Mouse (Mus musculus) liver, embryonic 12.5 days (tissue): ENCODE results near the gene Spen. TPM values are rescaled to one million over a fixed set of nuclear protein-coding genes. Genes with fewer than 3 reads are reported as not detected.
A peak's percentile ranks its signal among the peaks of the same experiment; 100 is the strongest.
"Not testable (repeated sequence)": the region's sequence is repeated elsewhere in the genome, so short reads cannot be mapped to it uniquely, and the experiment has no call there.

Source experiments
- ATAC-seq: fragments of 200-750 bp; cut with Nextera tagmentation; 2 replicates; pipeline ENCODE4 v1.8.0; 2017; ENCODE audit warnings: moderate number of reproducible peaks, mild to moderate bottlenecking, moderate library complexity
- H3K27ac ChIP-seq: fragments of 300-500 bp; sonication (generic); 2 replicates; pipeline ENCODE4 v1.5.1; 2016; ENCODE audit warnings: mild to moderate bottlenecking
- H3K27me3 ChIP-seq: fragments of 300-500 bp; sonication (generic); replicated peaks from 2 replicates; pipeline ENCODE4 v1.6.1; 2016; ENCODE audit warnings: mild to moderate bottlenecking, moderate library complexity
- H3K36me3 ChIP-seq: fragments of 300-500 bp; sonication (generic); 2 replicates; pipeline ENCODE4 v1.6.1; 2016; ENCODE audit warnings: mild to moderate bottlenecking, moderate library complexity
- H3K4me1 ChIP-seq: fragments of 300-500 bp; sonication (generic); 2 replicates; pipeline ENCODE4 v1.6.1; 2016
- H3K4me2 ChIP-seq: fragments of 300-500 bp; sonication (generic); 2 replicates; pipeline ENCODE4 v1.6.1; 2016; ENCODE audit warnings: mild to moderate bottlenecking, moderate library complexity
- H3K4me3 ChIP-seq: fragments of 300-500 bp; sonication (generic); 2 replicates; pipeline ENCODE4 v1.5.1; 2016; ENCODE audit warnings: mild to moderate bottlenecking, moderate library complexity
- H3K9ac ChIP-seq: fragments of 300-500 bp; sonication (generic); 2 replicates; pipeline ENCODE4 v1.6.1; 2016; ENCODE audit warnings: mild to moderate bottlenecking, moderate library complexity
- H3K9me3 ChIP-seq: fragments of 300-500 bp; sonication (generic); replicated peaks from 2 replicates; pipeline ENCODE4 v1.6.1; 2016; ENCODE audit warnings: mild to moderate bottlenecking, moderate library complexity
- WGBS: fragments of 180-500 bp; shearing (Covaris S2); methylation state at CpG from one replicate; pipeline ENCODE4 v1.1.7; 2016; ENCODE audit not compliant: insufficient replicate concordance; 5-methylcytosine and 5-hydroxymethylcytosine counted together
- polyA plus RNA-seq: library from polyadenylated mRNA; unstranded; fragments of >200 nt; fragmentation: Nextera tagmentation; extraction: Ambion mirVana; gene quantifications from 2 replicates; pipeline ENCODE4 v1.2.1, GENCODE M21; 2016

Gene Spen
- polyA plus RNA-seq, 1 experiment from 2014 or later = 9.1 TPM

DNA sequence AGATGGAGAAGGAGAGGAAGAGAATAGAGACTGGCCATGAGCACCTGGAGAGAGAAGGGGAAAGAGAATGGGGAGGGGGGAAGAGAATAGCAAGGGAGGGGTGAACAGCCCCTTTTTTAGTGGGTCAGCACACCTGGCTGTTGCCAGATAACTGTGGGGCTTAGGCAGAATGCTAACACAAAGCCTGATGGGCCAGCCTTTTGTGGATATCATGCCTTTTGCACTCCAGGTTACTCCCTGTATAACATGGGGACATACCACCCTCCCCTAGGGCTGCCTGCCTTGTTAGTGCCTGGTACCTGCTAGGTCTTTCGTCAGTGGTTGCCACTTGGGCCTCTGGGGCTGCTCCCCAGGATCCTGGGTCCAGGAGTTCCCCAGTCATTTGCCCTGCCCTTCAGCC is 32.4 kb upstream of the Spen start:
- 52% methylated on average over 1 of the region's 1 CpGs for WGBS
- Histone ChIP-seq H3K9me3 (no peaks in the 10 kb centered on the region), H3K4me3 (no peak overlapping the region), H3K9ac (no peak overlapping the region), H3K4me1 (peaks cover 21% of the 10 kb centered on the region; the same call in 1 of the 2 replicates), H3K27me3 (peaks cover 35% of the 10 kb centered on the region; the same call in 1 of the 2 replicates), H3K4me2 (no peak overlapping the region), H3K27ac (no peak overlapping the region), H3K36me3 (no peaks in the 10 kb centered on the region)
- no peak for ATAC-seq

DNA sequence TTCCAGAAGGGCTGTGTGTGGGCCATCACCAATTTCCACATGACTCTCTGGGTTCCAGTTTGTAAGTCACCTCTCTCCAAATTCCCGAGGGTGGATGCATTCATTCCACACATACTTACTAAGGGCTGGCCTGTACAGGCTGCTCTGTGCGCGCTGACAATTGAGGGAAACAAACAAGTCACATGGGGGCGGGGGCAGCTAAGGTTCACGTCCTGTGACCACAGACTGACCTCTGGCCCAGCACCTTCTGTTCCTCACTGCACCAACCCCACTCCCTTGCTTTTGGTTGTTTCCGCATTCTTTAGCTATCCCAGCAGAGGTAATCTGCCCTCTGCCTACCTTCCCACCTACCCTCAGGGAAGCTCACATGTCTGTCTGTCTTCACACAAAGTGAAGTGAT is 31.6 kb upstream of the Spen start:
- no peak overlapping the region for H3K4me2 ChIP-seq
- WGBS = 42% methylated on average over 6 of the region's 6 CpGs
- no peak for ATAC-seq

DNA sequence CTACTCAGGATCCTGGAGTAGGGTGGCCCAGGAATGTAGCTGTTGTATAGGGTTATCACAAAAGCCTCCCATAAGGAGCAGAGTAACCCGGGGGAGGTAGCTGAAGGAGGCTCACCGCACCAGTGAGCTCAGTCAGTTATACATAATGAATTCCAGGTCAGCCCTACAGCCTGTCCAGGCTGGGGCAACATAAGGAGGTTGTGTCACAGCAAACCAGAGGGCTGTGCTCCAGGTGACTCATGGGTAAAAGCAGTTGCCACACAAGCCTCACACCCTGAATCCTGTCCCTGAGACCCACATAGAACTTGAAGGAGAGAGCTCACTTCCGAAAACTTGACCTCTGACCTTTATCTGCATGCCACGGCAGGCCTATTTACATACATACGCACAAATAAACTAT is 30.6 kb upstream of the Spen start:
- no peaks in the 10 kb centered on the region for H3K9me3 ChIP-seq
- no peaks in the 10 kb centered on the region for H3K36me3 ChIP-seq
- H3K9ac ChIP-seq = no peak overlapping the region
- H3K4me1 ChIP-seq = peaks cover 21% of the 10 kb centered on the region; the same call in 1 of the 2 replicates
- WGBS = 74% methylated on average over 5 of the region's 5 CpGs
- no peak overlapping the region for H3K4me2 ChIP-seq
- H3K27ac ChIP-seq = no peak overlapping the region
- ATAC-seq = no peak
- H3K27me3 ChIP-seq = peaks cover 32% of the 10 kb centered on the region; the same call in 1 of the 2 replicates
- H3K4me3 ChIP-seq = no peak overlapping the region

More for the DNA sequence above, 31.6 kb upstream of the Spen start:
- H3K27me3 ChIP-seq = peaks cover 35% of the 10 kb centered on the region; the same call in 1 of the 2 replicates
- H3K9me3 ChIP-seq = no peaks in the 10 kb centered on the region
- H3K27ac ChIP-seq = no peak overlapping the region
- no peaks in the 10 kb centered on the region for H3K36me3 ChIP-seq
- H3K4me1 ChIP-seq = peaks cover 21% of the 10 kb centered on the region; the same call in 1 of the 2 replicates
- H3K4me3 ChIP-seq = no peak overlapping the region
- H3K9ac ChIP-seq = no peak overlapping the region

DNA sequence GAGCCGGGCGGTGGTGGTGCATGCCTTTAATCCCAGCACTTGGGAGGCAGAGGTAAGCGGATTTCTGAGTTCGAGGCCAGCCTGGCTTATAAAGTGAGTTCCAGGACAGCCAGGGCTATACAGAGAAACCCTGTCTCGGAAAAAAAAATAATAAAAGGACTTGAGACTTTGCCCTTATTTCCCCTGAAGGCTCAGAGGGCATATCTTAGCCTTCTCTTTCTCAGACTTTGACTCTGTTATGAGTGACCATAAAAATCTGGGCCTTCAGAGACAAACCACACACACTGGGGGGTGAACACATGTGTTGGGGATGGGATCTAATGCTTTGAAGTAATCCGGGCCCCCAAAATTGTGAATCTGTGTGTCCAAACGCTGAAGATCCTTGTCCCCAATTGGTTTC is 28.8 kb upstream of the Spen start:
- 66% methylated on average over 7 of the region's 7 CpGs for WGBS

DNA sequence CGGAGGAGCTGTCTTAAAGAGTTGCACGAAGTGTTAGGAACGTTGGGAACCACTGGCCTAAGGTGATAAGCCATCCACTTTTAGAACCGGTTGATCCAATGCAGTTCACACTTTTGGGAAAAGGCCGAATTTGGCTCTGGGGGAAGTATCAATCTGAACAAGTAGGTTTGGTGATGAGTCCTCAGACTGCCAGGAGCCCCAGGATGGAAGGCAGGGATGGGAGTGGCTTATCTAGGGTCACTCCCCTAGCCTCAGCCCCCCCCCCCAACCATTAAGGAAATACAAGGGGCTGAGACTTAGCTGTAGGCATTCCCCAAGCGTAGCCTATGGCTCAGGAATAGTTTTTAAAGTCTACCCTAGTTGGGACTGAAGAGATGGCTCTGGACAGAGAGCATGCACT is 27.8 kb upstream of the Spen start:
- H3K9me3 ChIP-seq = no peaks in the 10 kb centered on the region
- no peak overlapping the region for H3K4me3 ChIP-seq
- ATAC-seq = no peak
- no peaks in the 10 kb centered on the region for H3K36me3 ChIP-seq
- no peak overlapping the region for H3K27ac ChIP-seq
- 73% methylated on average over 6 of the region's 6 CpGs for WGBS
- no peak overlapping the region for H3K9ac ChIP-seq
- peaks cover 13% of the 10 kb centered on the region; the same call in 1 of the 2 replicates for H3K27me3 ChIP-seq
- H3K4me2 ChIP-seq = no peak overlapping the region
- H3K4me1 ChIP-seq = 0 out of 2 replicates have a peak, but pooled peaks cover 5% of the 10 kb centered on the region

More for the DNA sequence above, 28.8 kb upstream of the Spen start:
- H3K4me3 ChIP-seq, H3K36me3 ChIP-seq, H3K4me1 ChIP-seq, H3K9me3 ChIP-seq, H3K27ac ChIP-seq, H3K4me2 ChIP-seq, H3K9ac ChIP-seq, ATAC-seq: not testable (repeated sequence)
- H3K27me3 ChIP-seq = peaks cover 17% of the 10 kb centered on the region; the same call in 1 of the 2 replicates

DNA sequence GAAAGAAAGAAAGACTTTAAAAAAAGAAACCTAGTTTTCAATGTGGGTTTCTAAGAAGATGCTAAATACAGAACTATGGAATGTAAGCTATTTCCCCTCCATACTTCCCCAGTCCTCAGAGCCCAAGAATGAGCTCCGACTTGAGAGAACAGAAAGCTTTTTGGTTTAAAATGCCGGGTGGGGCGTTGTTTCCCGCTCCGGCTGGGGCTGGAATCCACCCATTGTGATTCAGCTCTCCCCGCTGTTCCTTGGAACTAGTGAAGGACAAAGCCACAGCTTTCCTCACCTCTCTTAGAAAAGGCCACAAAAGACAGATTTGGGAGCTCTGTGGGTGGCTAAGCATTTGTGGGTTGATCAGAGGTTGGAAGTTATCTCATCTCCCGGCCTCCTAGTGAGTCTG is 26.9 kb upstream of the Spen start:
- peaks cover 4% of the 10 kb centered on the region; the same call in 1 of the 2 replicates for H3K27me3 ChIP-seq
- H3K9ac ChIP-seq = no peak overlapping the region
- ATAC-seq = no peak
- no peak overlapping the region for H3K4me3 ChIP-seq
- 0 out of 2 replicates have a peak, but pooled peaks cover 1% of the 10 kb centered on the region for H3K4me1 ChIP-seq
- no peak overlapping the region for H3K27ac ChIP-seq
- no peak overlapping the region for H3K4me2 ChIP-seq
- no peaks in the 10 kb centered on the region for H3K9me3 ChIP-seq
- 56% methylated on average over 7 of the region's 7 CpGs for WGBS
- H3K36me3 ChIP-seq = no peaks in the 10 kb centered on the region

DNA sequence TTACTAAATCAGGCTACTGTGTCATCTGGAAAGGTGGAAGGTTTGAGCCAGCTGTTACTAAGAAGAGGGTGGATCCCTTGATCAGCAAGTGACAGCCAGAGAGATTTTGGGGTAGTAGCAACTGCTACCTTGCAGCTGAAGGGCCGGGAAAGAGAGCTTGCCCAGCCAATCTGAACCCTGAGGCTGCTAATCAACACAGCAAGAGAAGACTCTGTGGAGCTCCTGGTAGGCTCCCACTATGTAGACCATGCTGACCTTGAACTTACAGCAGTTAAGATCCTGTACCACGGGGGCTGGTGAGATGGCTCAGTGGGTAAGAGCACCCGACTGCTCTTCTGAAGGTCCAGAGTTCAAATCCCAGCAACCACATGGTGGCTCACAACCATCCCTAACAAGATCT is 26.3 kb upstream of the Spen start:
- no peak overlapping the region for H3K9ac ChIP-seq
- peaks cover 6% of the 10 kb centered on the region for H3K4me1 ChIP-seq
- H3K36me3 ChIP-seq = no peaks in the 10 kb centered on the region
- H3K27me3 ChIP-seq = no peaks in the 10 kb centered on the region; the same call in 1 of the 2 replicates
- no peaks in the 10 kb centered on the region for H3K9me3 ChIP-seq
- no peak overlapping the region for H3K27ac ChIP-seq
- no peak overlapping the region for H3K4me2 ChIP-seq
- H3K4me3 ChIP-seq = no peak overlapping the region
- WGBS = 44% methylated on average over 3 of the region's 3 CpGs
- ATAC-seq = no peak

DNA sequence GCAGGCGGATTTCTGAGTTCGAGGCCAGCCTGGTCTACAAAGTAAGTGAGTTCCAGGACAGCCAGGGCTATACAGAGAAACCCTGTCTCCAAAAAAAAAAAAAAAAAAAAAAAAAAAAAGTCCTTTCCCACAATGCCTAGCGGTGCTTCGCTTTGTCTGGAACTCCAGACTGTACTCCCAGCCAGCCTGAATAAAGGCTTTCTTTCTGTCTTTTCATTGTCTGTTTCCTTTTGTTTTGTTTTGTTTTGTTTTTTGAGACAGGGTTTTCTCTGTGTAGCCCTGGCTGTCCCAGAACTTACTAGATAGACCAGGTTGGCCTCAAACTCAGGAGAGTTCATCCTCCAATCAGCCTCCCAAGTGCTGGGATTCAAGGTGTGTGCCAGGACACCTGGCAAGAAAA is 25.8 kb upstream of the Spen start:
- H3K9me3 ChIP-seq = no peaks in the 10 kb centered on the region
- no peak overlapping the region for H3K4me3 ChIP-seq
- no peak for ATAC-seq
- H3K36me3 ChIP-seq = no peaks in the 10 kb centered on the region
- H3K4me1 ChIP-seq = peaks cover 10% of the 10 kb centered on the region
- no peak overlapping the region for H3K4me2 ChIP-seq
- WGBS = 69% methylated on average over 4 of the region's 4 CpGs
- H3K9ac ChIP-seq = no peak overlapping the region
- no peak overlapping the region for H3K27ac ChIP-seq
- no peaks in the 10 kb centered on the region; the same call in 1 of the 2 replicates for H3K27me3 ChIP-seq

DNA sequence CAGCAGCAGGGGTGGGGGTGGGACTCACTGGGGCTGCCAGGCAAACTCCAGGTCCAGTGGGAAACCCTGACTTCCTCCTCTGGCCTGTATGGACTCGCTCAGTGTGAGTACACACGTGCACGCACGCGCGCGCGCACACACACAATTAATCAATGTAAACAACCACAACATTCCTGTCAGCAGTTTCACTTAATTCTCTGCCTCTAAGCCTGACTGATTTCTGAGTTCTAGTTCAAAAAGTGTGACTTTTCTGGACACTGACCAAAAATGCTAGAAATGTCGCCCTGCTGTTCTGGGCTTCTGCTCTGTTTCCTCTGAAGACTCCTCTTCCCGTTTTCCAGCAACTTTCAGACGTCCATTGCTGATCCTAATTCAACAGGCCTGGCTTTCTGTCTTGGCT is 23.9 kb upstream of the Spen start:
- Histone ChIP-seq H3K36me3 (no peaks in the 10 kb centered on the region), H3K9me3 (no peaks in the 10 kb centered on the region), H3K27ac (no peak overlapping the region), H3K4me1 (peaks cover 28% of the 10 kb centered on the region), H3K4me3 (no peak overlapping the region), H3K4me2 (no peak overlapping the region), H3K9ac (no peak overlapping the region), H3K27me3 (no peaks in the 10 kb centered on the region; the same call in 1 of the 2 replicates)
- ATAC-seq = no peak
- 78% methylated on average over 11 of the region's 11 CpGs for WGBS

DNA sequence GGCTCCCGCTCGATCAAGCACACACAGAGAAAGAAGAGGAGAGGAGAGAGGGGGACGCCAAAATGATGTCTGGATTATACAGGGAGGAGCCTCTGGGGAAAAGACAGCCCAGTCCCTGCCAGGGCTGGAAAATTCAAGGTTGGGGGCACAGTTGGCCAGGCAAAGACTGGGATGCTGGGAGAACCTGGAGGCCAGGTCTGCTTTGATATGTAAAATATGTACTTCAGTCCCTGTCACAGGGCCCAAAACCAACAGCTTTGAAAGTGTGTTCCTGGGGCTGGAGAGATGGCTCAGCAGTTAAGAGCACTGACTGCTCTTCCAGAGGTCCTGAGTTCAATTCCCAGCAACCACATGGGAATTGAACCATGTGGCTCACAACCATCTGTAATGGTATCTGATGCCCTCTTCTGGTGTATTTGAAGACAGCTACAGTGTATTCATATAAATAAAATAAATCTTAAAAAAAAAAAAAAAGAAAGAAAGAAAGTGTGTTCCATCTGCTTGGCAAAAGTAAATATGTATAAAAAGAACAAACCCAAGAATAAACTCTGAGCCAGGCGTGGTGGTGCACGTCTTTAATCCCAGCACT is 23.0 kb upstream of the Spen start:
- H3K27ac ChIP-seq, H3K36me3 ChIP-seq, H3K27me3 ChIP-seq, H3K4me2 ChIP-seq, ATAC-seq, H3K4me3 ChIP-seq, H3K9me3 ChIP-seq, H3K9ac ChIP-seq: not testable (repeated sequence)
- peaks cover 28% of the 10 kb centered on the region for H3K4me1 ChIP-seq
- WGBS = 72% methylated on average over 5 of the region's 5 CpGs

DNA sequence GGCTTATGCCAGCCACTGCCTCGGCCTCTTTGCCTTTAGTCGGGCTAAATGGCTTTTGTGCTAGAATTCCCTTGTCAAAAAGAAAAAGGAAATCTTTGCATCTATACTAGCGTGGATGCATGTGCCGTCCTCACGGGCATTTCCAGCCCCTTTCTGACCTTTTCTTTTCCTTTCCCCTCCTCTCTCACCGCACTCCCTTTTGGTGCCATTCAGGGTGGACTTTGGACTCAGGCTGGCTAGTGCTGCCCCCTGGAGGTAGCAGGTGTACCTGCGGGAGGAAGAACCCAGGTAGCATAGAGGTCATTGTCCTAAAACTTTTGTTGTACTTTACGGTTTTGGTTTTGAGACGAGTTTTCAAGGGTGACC is 21.5 kb upstream of the Spen start:
- Histone ChIP-seq H3K4me3 (peak overlapping the region; percentile 58), H3K4me1 (peaks cover 28% of the 10 kb centered on the region), H3K9me3 (no peaks in the 10 kb centered on the region), H3K27me3 (no peaks in the 10 kb centered on the region; the same call in 1 of the 2 replicates), H3K4me2 (peak overlapping the region; percentile 84), H3K27ac (peak overlapping the region; percentile 93), H3K9ac (peak overlapping the region; percentile 70), H3K36me3 (no peaks in the 10 kb centered on the region)
- ATAC-seq = peak; percentile 47
- WGBS = 4% methylated on average over 9 of the region's 9 CpGs

DNA sequence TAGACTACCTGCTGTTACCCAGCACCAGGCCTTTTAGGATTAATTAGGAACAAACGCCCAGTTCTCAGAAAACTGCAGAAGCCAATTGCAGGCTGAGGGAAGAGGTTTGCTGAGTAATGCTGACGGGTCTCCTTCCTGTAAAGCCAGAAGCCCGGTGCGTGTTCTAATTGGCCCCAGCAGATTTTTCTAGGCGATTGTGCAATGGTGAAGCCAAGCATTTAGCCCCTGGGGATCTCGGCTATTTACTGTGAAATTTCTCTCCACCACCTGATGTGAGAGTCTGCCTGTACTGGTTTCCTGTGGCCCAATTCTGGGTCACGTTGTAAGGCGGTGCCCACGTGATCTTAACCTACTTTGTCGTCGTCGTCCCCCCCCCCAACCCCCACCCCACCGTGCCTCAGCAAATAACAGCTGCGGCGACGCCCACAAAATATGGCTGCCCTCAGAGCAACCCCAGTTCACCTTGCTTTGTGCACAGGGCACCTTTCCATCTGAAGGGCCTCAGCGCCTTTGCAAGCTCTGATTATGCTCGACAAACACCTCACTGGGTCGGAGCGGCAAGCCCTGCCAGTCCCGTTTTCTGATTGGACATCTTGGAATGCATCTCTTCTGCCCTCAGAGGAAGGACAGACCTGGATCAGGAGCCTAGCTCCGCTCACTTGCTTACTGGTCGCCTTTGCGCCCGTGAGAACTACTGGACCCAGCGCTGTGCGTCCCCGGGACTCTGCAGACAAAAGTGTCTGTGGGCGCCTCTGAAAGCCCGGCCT is 20.9 kb upstream of the Spen start:
- under 1% methylated on average over 30 of the region's 30 CpGs for WGBS

More for the DNA sequence above, 20.9 kb upstream of the Spen start:
- H3K27me3 ChIP-seq = no peaks in the 10 kb centered on the region; the same call in 1 of the 2 replicates
- H3K9me3 ChIP-seq = no peaks in the 10 kb centered on the region
- peak overlapping the region; percentile 70 for H3K9ac ChIP-seq
- H3K36me3 ChIP-seq = no peaks in the 10 kb centered on the region
- peak overlapping the region; percentile 93 for H3K27ac ChIP-seq
- H3K4me1 ChIP-seq = peaks cover 28% of the 10 kb centered on the region
- ATAC-seq = peak; percentile 85
- H3K4me3 ChIP-seq = peak overlapping the region; percentile 58
- peak overlapping the region; percentile 84 for H3K4me2 ChIP-seq
